Mouse (Mus musculus) ovary, adult 18-20 months (tissue): ENCODE data around the gene Camk2g.

Source experiments
- DNase-seq: peaks from one replicate; pipeline ENCODE4 v3.0.0; 2022; ENCODE audit warnings: low spot score, mixed read lengths

The Camk2g gene

DNA sequence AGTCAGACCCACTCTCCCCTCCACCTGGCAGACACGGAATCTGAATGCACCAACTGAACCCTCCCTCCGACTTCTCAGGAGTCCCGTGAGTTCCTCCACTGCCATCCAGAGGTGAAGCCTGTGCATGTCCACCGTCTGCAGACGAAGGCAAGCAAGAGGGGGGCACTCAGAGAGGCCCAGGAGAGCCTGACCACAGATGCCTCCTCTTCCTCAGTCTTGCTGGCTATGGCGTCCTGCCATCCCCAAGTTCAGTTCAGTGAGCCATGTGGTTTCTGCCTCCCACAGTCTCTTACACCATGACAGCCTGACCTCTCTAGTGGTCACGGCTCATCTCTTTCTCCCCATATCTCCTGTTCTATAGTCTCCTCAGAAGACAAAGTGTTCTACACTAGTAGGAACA, 9.2 kb downstream of the Camk2g start:
- no peak for DNase-seq

DNA sequence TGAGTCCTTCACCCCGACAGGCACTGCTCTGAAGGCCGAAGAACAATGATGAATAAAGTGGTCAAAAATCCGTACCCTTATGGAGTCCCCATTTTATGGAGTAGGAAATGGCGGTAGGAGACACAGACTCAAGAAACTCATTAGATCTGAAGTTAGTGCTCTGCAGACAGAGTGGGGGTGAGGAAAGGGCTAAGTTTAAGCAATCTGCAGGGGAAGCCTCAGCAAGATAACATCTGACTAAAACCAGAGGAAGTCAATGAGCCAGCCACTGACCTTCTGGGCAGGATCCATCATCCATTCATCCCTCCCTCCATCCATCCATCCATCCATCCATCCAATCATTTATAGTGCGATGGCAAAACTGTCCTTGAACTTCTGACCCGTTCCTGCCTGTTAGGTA, 10.4 kb downstream of the Camk2g start:
- no peak for DNase-seq

GRCm38 (mm10) chr14:20782860-20783259, 11.0 kb downstream of the Camk2g start:
- DNase-seq, result no peak

DNA sequence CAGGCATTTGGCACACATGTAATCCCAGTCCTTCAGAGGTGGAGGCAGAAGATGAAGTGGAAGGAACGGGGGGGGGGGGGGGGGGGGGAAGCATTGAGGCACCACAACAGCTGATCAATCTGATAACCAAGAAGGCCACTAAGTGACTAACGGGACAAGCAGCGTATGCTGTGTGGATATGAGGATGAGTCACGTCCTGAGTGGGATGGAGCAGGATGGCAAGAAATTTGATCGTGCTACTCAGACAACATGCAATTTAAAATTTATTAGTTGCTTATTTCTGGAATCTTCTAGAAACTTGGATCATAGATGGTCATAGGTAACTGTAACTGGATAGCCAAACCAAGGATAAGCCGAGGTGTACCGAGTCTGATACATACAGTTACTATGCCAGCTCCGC, 13.7 kb downstream of the Camk2g start:
- no peak for DNase-seq

- no peak for DNase-seq
Measured at GRCm38 (mm10) chr14:20778496-20778895, 15.4 kb downstream of the Camk2g start.

- no peak for DNase-seq
Measured at GRCm38 (mm10) chr14:20775661-20776060, 18.2 kb downstream of the Camk2g start.

DNA sequence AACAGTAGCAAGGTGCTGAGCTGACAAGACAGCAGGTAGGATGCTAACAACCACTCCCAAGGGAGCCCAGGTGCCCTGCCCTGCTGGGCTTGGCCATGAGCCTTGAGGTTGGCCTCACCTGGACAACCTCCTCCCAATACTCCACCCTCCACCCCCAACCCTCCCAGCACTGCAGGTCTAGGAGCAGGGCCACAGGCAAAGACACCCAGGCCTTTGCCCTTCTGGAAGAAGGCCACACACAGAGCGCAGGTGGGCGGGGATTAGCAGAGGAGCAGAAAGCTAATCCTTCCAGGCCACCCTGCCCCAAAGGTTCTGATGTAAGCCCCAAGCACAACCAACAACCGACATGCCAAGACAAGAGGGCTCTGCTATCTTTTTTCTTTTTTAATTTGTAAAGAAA, 20.5 kb downstream of the Camk2g start:
- DNase-seq, result no peak

DNA sequence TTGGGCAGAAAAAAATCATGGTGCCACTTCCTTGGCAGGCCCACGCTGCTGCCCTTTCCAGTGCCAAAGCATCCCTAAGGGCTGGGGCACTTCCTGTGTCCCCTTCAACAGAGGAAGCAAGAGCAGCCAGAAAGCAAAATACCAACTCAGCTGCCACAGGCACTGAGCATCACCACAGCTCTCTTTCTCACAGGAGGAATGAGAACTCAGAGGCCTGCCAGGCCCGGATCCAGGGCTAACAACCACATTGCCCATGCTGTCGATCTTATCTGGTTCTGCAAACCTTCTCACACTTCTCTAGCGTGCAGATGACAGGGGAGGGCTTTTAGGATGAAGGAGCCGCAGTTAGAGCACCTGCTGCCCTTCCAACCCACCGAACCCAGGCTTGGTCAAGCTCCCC, 21.1 kb downstream of the Camk2g start:
- no peak for DNase-seq

- DNase-seq, result no peak
Measured at GRCm38 (mm10) chr14:20771941-20772340, 21.9 kb downstream of the Camk2g start.

DNA sequence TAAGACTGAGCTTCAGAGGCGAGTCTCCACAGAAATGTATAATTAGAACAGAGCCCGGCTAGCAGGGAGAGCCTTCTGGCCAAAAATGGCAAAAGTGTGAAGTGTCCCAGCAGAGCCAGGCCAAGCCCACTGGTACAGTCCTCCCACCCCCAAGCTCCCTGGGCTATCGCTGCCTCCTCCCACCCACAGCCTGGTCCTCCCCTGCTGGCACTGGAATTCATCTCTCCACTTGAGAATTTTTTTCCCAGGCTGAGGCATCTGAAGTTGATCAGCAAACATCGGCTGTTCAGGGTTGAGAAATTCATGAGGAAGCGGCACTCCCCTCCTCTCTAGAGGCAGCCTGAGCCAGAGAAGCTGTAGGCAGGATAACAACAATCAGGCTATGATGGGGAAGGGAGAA, 25.3 kb downstream of the Camk2g start:
- peak; percentile 48 for DNase-seq

DNA sequence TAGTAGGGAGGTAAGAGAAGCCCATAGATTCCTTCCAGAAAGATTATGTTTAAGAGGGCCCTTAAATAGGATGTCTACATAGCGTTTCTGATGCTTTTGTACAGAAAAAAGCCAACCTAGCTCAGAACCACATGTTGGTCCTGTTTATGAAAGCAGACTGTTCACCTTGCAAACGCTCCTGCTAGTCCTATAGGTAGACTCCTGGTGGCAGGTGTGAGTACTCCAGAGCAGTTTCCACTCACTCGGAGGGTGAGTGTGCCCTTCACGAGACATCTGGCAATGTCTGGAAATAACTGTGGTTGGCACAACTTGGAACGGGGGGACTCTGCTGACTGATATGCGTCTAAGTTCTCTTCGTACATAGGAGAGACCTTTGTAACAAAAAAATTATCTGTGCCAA, 26.0 kb downstream of the Camk2g start:
- no peak for DNase-seq

GRCm38 (mm10) chr14:20765642-20766258, 28.1 kb downstream of the Camk2g start:
- peak; percentile 62 for DNase-seq

- no peak for DNase-seq
Measured at GRCm38 (mm10) chr14:20764942-20765341, 28.9 kb downstream of the Camk2g start.

DNA sequence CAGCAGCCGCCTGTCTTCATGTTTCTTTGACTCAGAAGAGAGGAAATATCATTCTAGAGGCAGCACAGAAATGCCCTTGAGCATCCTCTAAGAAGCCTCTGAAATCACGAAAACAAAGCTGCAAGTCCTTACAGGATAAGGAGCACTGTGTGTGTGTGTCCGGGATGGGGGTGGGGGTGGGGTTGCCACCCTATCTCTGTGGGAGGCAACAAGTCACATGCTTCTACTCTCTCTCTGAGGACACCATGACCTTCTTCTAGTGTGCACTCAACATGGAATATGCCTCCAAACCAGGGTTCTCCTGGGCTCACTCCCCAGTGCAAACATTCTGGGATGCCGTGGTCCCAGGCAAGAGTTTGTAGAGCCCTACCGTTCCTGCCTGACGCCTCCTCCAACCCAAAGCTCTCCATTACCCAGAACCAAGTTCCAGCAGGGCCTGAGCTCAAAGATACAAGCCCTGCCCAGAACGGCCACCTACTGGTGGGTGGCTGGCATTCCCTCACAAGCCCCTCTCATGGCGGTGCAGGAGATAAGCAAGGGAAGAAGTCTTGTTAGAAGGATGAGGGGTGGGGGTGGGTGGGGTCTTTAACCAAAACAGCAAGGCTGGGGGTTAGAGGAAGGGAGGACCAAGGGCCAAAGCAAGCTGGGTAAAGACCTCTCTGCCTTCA, 35.0 kb downstream of the Camk2g start:
- no peak for DNase-seq

GRCm38 (mm10) chr14:20757370-20757907, 36.4 kb downstream of the Camk2g start:
- DNase-seq, result peak; percentile 41

DNA sequence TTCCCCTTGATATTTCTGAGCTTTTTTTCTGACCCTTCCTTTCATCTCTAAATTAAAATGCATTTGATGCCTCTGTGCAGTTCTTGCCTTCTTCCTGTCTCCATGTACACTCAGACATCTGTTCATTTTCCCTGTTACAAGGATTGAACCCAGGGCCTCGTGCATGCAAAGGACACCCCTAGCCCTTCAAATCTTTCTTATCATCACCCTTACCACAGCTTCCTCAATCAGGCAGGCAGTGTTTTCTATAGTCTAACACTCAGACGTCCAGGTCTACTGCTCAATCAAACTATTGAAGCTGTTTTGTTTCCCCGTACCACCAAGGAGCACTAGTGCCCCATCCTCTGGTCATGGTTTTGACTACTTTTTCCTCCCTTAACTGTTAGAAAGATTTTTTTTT, 40.1 kb downstream of the Camk2g start:
- no peak for DNase-seq

DNA sequence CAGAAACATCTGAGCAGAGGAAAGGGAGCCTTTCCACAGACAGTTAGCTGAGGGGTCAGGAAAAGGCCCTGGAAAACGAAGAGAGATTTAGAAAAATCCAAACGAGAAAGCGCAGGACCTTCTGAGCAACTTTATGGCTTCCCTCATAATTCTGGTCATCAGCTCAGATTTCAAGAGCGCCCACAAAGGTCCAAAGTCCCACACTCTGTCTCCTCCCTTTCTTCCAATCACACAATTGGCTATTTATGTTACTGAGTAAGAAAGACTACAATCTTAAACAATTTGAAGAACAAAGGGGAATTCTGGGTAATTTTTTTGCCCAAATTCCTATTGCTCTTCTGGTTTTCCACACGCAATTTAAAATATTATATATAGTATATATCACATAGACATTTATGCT, 43.4 kb downstream of the Camk2g start:
- DNase-seq, result no peak

DNA sequence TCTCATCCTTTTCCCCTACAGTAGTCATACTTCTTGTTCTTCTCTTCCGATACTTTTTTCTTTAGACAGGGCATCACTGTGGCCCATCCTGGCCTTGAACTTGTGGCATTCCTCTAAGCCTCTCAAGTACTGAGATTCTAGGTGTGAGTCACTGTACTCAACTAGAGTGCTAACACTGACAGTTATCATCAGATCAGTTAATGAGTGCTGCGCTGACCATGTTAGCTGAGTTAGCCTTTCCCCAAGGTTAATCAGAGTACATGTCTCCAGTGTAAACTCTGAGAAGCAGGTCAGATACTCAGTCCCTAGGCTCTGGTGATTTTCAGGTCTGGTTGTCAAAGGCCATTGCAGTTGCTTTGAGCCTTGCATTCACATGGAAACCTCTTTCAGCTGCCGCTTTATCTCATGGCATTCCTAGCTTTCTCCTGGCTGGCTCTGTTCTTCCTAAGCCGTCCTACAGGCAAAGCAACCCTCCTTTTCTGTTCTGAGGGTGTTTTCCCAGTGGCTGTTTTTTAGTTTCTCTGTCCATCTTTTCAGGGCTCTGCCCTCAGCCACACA, 44.3 kb downstream of the Camk2g start:
- DNase-seq, result no peak

GRCm38 (mm10) chr14:20748388-20748787, 45.5 kb downstream of the Camk2g start:
- DNase-seq, result no peak

DNA sequence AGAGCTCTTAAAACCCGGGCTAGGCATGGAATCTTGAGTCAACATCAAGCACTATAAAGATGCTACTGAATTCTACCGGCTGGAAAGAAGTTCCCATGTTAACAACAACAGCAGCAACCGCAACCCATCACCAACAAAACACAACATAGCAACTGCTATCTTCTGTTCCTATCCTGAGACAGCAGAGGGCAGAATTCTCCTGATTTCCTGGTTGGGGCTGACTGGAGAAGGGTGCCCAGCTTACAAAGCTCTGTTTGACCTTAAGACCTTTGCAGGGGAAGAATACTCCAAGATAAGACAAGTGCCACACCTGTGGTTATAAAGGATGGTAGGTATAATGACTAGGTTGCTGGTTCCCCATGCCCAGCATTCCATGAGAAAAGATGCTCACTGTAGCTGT, 47.0 kb downstream of the Camk2g start:
- no peak for DNase-seq

DNA sequence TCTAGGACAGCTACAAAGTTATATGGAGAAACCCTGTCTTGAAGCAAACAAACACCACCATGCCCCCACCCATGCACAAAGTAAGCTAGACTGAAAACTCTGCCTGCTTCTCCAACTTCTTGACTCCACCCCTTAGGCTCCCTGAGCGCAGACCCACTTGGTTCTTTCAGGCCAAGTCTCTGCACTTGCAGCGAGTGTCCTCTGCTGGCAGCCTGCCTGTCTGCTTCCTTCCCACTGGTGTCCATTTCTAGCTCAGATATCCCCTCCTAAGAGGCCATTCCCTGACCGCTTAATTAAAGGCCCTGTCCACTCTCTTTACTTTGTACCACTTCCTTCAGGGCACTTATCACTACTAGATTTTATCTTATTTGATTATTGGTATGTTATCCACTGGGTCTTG, 50.3 kb downstream of the Camk2g start:
- DNase-seq, result no peak

DNA sequence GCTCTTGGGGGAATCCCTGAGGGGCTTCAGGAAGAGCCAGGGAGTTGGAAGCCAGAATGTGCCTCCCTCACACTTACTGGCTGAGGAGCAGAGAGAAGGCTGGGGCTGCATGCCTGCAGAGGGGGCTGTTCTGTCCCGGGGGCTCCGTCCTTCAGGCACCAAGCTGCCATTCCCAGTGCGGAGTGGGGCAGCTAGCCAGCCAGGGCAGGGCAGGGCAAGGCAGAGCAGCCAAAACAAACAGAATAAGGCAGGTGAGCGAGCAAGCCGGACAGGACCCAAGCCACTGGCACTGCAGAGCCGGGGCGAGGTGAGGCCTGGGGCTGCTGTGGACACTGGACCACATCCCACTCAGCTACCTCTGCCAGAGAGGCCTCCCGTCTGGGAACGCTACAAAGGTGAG, 52.6 kb downstream of the Camk2g start:
- DNase-seq, result no peak

DNA sequence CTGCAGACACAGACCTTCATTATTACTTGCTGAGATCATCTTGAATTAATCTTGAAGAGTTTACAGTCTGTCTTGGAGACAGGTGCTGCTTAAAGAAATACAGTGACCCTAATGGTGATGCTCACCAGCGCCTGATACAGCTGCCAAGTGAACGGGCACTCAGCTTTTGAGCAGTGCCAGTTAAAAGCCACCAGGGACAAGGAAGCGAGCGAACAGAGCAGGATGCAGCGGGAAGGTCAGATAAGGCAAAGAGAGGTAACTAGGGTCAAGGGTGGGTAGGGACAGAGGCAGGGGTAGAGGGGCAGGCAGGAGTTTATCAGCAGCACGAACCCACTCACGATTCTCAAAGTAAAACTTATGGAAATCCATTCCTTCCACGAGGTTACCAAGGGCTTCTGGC, 55.4 kb downstream of the Camk2g start:
- DNase-seq, result no peak

- no peak for DNase-seq
Measured at GRCm38 (mm10) chr14:20737306-20737705, 56.6 kb downstream of the Camk2g start.
